Mouse (Mus musculus) small intestine, adult 10 weeks (tissue): ENCODE results near the gene Fam213b. TPM values are rescaled to one million over a fixed set of nuclear protein-coding genes. Genes with fewer than 3 reads are reported as not detected.

Source experiments
- polyA plus RNA-seq: library from polyadenylated mRNA; stranded (reverse); fragments of 350-450 nt; fragmentation: Illumina TruSeq; extraction: RNeasy Lipid Tissue Mini Kit (QIAGEN cat#74804); gene quantifications from one replicate; pipeline ENCODE4 v1.2.3, GENCODE M21; 2014; ENCODE audit warnings: low replicate concordance

The Fam213b gene
- polyA plus RNA-seq = 3.3 TPM

DNA sequence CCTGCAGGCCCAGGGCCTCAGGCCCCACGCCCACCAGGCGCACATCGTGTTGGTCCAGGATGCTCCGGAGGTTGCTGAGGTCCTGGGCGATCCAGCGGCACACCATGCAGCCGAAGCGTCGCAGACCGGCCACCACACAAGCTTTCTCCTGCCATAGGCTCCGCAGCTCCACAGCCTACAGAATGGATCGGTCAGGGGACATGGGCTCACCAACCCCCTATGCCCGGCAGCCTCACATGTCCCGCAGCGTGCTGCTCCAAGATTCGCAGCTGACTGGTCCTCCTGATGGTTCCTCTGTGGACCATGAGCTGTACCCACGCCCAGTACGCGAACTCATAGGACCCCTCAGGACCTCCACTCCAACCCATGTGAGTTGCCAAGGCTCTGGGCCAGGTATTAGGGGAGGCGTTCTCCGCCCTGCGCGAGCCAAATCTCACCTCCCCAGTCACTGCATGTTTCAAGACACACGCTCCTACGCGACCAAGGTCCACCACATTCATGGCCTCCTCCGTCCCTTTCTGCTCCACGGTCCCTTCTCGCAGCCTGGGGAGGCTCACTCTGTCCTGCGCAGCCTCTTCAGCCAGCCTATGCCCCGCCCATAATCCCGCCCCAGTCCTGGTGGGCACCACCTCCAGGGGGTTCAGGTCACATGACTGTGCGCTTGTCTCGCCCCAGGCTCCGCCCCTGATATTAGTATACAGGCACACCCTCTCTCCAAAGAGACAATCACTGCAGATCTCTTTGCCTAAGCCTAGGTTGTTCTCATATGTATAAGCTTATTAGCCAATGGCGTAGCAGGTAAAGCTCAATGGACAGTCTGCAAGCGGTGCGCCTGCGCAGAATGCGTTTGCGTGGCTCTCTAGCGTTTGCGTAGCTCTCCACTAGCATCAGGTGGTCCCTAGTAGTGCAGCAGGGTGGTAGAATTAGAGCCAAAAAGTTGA lies at the start of gene Fam213b:
TSS of gene Fam213b (minus strand) at position 630 of the 941 bp plus-strand sequence.

DNA sequence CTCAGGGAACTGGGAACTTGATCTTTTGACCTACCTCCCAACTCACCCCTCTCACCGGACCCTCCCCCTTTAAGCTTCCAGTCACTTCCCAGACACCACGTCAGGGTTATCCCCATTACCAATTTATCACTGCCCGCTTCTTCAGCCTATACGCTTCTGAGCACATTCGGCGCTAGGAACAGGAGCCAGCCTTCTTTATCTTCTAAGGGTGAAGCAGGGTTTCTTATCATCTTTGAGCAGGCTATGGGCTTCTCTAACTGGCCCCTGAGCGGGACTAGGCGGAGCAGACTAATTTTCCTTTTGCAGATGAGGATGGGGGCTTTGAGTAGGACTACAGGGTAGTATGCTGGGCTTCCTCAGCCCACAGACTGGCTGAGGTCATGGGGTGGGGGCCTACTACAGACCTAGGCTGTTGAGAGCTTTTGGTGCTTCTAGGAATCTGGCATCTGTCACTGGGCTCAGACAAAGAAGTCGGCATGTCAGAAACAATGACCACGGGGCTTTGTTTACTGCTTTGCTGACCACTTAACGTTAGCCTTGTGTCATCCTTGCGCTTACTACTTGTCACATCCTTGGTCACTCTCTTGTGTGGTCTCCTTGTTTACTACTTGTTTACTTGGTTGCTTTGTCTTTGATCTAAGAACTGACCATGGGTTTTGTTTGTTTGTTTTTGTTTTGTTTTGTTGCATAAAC lies 29.6 kb upstream of the Fam213b start, which contains the start of gene Tnfrsf14:
TSS of gene Tnfrsf14 (minus strand) at position 169 of the 693 bp plus-strand sequence.

DNA sequence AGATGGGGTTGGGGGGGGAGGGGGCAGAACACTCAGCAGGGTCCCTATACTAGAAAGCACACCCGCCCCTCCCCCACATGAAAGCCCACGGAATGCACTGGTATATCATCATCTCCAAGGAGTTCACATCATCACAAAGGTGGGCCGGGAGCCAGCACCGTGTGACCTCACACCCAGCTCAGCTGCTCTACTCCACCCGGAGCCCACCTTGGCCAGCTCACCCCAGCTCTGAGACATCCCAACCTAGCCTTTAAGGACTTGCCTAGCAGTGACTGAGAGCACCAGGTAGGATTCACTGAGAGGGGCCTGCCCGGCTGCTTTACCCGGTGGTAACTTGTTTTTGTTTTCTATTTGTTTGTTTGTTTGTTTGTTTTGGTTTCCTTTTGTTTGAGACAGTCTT lies 29.5 kb downstream of the Fam213b start, which contains the start of gene Mmel1:
TSS of gene Mmel1 (plus strand) at position 146 of the 400 bp plus-strand sequence.

Other genes with a start within 250 kb of the Fam213b start
- not detected for gene Actrt2, start 231.3 kb downstream of the Fam213b start, polyA plus RNA-seq
- not detected for gene Ttc34, start 61.7 kb downstream of the Fam213b start, polyA plus RNA-seq
- not detected for gene Mmel1, start 29.6 kb downstream of the Fam213b start, polyA plus RNA-seq
- gene Tnfrsf14, start 29.4 kb upstream of the Fam213b start, polyA plus RNA-seq = not detected
- not detected for gene Hes5, start 61.8 kb upstream of the Fam213b start, polyA plus RNA-seq
- 1.3 TPM for gene Pank4, start 65.0 kb upstream of the Fam213b start, polyA plus RNA-seq
- 0.26 TPM for gene Plch2, start 157.6 kb upstream of the Fam213b start, polyA plus RNA-seq
- gene Pex10, start 167.9 kb upstream of the Fam213b start, polyA plus RNA-seq = 2.1 TPM
- gene Rer1, start 187.2 kb upstream of the Fam213b start, polyA plus RNA-seq = 315 TPM
- not detected for gene Morn1, start 187.4 kb upstream of the Fam213b start, polyA plus RNA-seq